Mouse (Mus musculus) stomach, postnatal 0 days (tissue): ENCODE measurements at regions not wholly inside any gene's neighbourhood (a gene's known extent, or its start where the extent isn't known, plus 50 kb on each side); places are given as distances from the start of the nearest gene placed in this dataset.

ENCODE experiments used
- ATAC-seq: fragments of 200-750 bp; cut with Nextera tagmentation; 2 replicates; pipeline ENCODE4 v1.8.0; 2017; ENCODE audit not compliant: low FRiP score, low TSS enrichment
- DNase-seq: peaks from one replicate; pipeline ENCODE4 v3.0.0-alpha.2; 2016; ENCODE audit warnings: low spot score
- H3K27ac ChIP-seq: fragments of 300-500 bp; sonication (generic); replicated peaks from 2 replicates; pipeline ENCODE4 v1.5.1; 2014; ENCODE audit warnings: mild to moderate bottlenecking, control low read depth
- H3K27me3 ChIP-seq: fragments of 300-500 bp; sonication (generic); 2 replicates; pipeline ENCODE4 v1.6.1; 2014; ENCODE audit warnings: low read length; ENCODE audit not compliant: control insufficient read depth, insufficient read depth
- H3K36me3 ChIP-seq: fragments of 300-500 bp; sonication (generic); 2 replicates; pipeline ENCODE4 v1.6.1; 2014; ENCODE audit warnings: low read length, mixed read lengths; ENCODE audit not compliant: control insufficient read depth, insufficient read depth
- H3K4me1 ChIP-seq: fragments of 300-500 bp; sonication (generic); replicated peaks from 2 replicates; pipeline ENCODE4 v1.6.1; 2014; ENCODE audit warnings: antibody characterized with exemption; ENCODE audit not compliant: control insufficient read depth, insufficient read depth
- H3K4me2 ChIP-seq: fragments of 300-500 bp; sonication (generic); replicated peaks from 2 replicates; pipeline ENCODE4 v1.6.1; 2014; ENCODE audit warnings: low read depth, mild to moderate bottlenecking, control low read depth, moderate library complexity
- H3K4me3 ChIP-seq: fragments of 300-500 bp; sonication (generic); 2 replicates; pipeline ENCODE4 v1.5.1; 2014; ENCODE audit warnings: low read depth, low read length, control low read depth
- H3K9ac ChIP-seq: fragments of 300-500 bp; sonication (generic); 2 replicates; pipeline ENCODE4 v1.6.1; 2014; ENCODE audit warnings: mild to moderate bottlenecking, low read length, control low read depth, mixed read lengths
- H3K9me3 ChIP-seq: fragments of 300-500 bp; sonication (generic); 2 replicates; pipeline ENCODE4 v1.6.1; 2016; ENCODE audit warnings: low read length; ENCODE audit not compliant: control insufficient read depth
- CTCF ChIP-seq: IDR thresholded peaks from 2 replicates; pipeline ENCODE4 v1.5.1; 2016; ENCODE audit warnings: antibody characterized with exemption, low read depth, mild to moderate bottlenecking, moderate library complexity
- EP300 ChIP-seq: optimal IDR thresholded peaks from 2 replicates; pipeline ENCODE3; 2016; ENCODE audit warnings: antibody characterized with exemption
- WGBS: fragments of 180-500 bp; shearing (Covaris S2); extraction: QIAGEN DNeasy Blood & Tissue Kit; methylation state at CpG from one replicate; pipeline ENCODE4 v1.1.7; 2014; 5-methylcytosine and 5-hydroxymethylcytosine counted together

DNA sequence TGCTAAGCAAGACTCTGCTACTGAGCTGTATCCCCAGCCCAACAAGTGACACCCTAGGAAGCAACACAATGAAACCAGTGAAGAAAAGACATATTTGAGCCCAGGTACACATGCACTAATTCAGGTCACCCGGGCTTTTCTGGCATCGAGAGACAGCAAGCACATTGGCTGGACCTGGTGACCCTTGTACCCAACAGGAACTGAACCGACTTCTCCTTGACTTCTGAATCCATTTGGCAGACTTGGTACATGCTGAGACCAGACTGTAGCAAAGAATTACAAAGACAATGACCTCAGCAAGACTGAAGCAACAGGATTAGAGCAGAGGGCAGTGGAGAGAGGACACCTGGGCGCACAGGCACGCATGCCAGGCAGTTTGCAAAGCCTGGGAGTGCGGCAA lies 79.1 kb downstream of the Sema4f start:
- DNase-seq (no peak), ATAC-seq (no peak)
- 81% methylated on average over 6 of the region's 6 CpGs for WGBS
- Histone ChIP-seq H3K4me1 (no peaks in the 10 kb centered on the region), H3K36me3 (no peaks in the 10 kb centered on the region), H3K9ac (no peak overlapping the region), H3K9me3 (no peaks in the 10 kb centered on the region), H3K27ac (no peak overlapping the region), H3K4me3 (no peak overlapping the region), H3K27me3 (no peaks in the 10 kb centered on the region), H3K4me2 (no peak overlapping the region)
- TF ChIP-seq CTCF (no peak), EP300 (no peak)

DNA sequence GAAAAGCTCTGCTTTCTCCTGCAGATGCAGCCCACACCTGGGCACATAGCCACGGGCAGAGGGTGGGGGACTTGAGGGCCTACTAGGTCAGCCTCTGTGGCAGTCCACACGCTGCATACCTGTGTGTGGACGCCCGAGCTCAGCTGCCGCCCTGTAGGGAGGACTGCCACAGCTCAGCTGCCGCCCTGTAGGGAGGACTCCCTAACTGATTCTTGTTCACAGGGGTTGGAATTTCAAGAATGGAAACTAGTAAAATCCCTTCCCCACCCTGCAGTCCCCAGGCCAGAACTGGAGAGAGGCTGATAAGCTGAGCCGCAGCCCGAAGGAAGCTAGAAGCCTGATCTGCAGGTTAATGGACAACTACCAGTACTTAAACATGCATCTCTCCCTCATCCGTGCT lies 82.0 kb upstream of the Hk2 start:
- 63% methylated on average over 9 of the region's 9 CpGs for WGBS
- Histone ChIP-seq H3K4me3 (no peak overlapping the region), H3K36me3 (no peaks in the 10 kb centered on the region), H3K27ac (peak overlapping the region; percentile 8; the same call in 1 of the 2 replicates), H3K9ac (no peak overlapping the region), H3K4me2 (no peak overlapping the region), H3K9me3 (no peaks in the 10 kb centered on the region), H3K27me3 (no peaks in the 10 kb centered on the region), H3K4me1 (no peaks in the 10 kb centered on the region)
- ATAC-seq (no peak), DNase-seq (no peak)
- TF ChIP-seq EP300 (no peak), CTCF (no peak)

DNA sequence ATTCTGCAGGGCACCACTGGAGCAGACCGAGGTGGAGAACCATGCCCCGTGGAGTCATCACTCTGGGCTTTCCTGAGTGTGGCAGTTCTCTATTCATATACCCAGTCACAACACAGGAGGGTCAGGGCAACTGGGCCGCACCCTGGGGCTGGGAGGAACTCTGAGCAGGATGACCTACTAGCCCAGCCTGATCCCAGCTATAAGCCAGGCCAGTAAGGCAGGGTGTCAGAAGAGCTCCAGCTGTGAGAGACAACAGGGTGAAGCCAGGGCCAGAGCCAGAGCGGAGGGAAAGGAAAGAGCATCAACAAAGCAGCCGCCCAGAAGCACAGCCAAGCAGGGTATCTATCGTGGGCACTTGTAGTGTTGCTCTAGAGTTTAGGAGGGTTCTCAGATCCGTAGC lies 81.1 kb upstream of the Hk2 start:
- peak; percentile 39 for DNase-seq
- Histone ChIP-seq H3K27me3 (no peaks in the 10 kb centered on the region), H3K9ac (no peak overlapping the region), H3K4me2 (no peak overlapping the region), H3K36me3 (no peaks in the 10 kb centered on the region), H3K27ac (peak overlapping the region; percentile 8; the same call in 1 of the 2 replicates), H3K4me3 (no peak overlapping the region), H3K4me1 (no peaks in the 10 kb centered on the region), H3K9me3 (no peaks in the 10 kb centered on the region)
- no peak for TF ChIP-seq CTCF
- TF ChIP-seq EP300: no peak
- ATAC-seq: peak; percentile 81
- 60% methylated on average over 7 of the region's 7 CpGs for WGBS

DNA sequence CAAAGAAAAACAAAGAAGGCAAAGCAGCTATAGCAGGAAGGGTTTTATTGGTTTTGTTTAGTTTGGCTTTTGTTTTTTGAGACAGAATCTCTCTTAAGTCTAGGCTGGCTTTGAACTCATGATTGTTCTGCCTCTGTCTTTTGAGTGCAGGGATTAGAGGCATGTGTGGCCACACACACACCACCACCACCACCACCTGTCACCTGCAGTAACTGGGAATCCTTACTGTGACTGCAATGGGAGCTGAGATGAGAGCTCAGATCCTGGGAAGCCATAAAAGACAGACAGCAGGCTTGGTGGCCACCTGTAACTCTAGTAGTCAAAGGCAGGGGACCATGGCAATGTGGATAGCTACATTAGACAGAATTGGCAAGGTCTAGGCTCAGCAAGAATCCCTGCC lies 80.5 kb upstream of the Hk2 start:
- Histone ChIP-seq H3K9me3 (no peaks in the 10 kb centered on the region), H3K4me2 (no peak overlapping the region), H3K4me1 (no peaks in the 10 kb centered on the region), H3K9ac (no peak overlapping the region), H3K27me3 (no peaks in the 10 kb centered on the region), H3K4me3 (no peak overlapping the region), H3K27ac (peak overlapping the region; percentile 53; the same call in 1 of the 2 replicates), H3K36me3 (no peaks in the 10 kb centered on the region)
- no peak for DNase-seq
- no peak for ATAC-seq
- TF ChIP-seq CTCF (no peak), EP300 (no peak)

DNA sequence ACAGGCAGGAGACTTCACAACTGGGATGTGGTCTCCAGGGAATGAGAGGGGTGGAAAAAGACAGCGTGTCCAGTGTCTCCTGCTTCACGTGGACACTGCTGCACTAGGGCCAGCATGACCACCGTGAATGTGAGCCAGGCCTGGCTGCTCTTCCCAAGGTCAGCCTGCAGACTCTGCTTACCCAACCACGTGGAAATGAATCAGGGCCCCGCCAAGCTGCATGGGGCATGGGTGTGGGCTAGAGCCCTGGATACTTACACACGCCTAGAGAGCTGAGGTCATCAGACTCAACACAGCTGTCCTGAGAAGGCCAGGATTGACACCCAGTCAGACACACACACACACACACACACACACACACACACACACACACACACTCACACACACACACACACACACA lies 80.1 kb upstream of the Hk2 start:
- DNase-seq (peak; percentile 72), ATAC-seq (peak; percentile 91)
- Histone ChIP-seq H3K27ac (no peak overlapping the region; the same call in 1 of the 2 replicates), H3K4me2 (no peak overlapping the region), H3K27me3 (no peaks in the 10 kb centered on the region), H3K9me3 (no peaks in the 10 kb centered on the region), H3K4me1 (no peaks in the 10 kb centered on the region), H3K36me3 (no peaks in the 10 kb centered on the region), H3K9ac (no peak overlapping the region), H3K4me3 (no peak overlapping the region)
- no peak for TF ChIP-seq CTCF
- TF ChIP-seq EP300: no peak
- 43% methylated on average over 6 of the region's 6 CpGs for WGBS

DNA sequence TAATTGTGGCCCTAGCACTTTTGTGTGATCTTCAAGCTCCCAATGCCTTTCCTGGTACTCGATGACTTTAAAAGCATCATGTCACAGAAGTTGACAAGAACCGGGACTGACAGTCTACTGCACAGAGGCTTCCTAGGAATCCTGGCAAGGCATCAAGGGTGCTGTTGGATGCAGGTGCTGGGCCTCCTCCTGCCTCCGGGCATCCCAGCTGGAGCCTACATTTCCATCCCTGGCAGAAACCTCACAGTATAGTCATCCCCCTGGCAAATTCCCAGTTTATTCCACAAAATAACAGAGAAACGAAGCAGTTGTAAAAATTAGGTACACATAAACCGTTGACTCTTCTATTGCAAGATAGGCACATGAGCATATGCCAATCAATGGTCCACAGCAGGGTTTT lies 78.8 kb upstream of the Hk2 start:
- DNase-seq (no peak), ATAC-seq (no peak)
- H3K27me3 ChIP-seq: no peaks in the 10 kb centered on the region
- WGBS: 78% methylated on average over 5 of the region's 5 CpGs
- no peaks in the 10 kb centered on the region for H3K4me1 ChIP-seq
- no peak overlapping the region for H3K9ac ChIP-seq
- no peak for TF ChIP-seq EP300
- no peak for TF ChIP-seq CTCF
- H3K27ac ChIP-seq: no peak overlapping the region
- no peak overlapping the region for H3K4me3 ChIP-seq
- H3K9me3 ChIP-seq: no peaks in the 10 kb centered on the region
- H3K36me3 ChIP-seq: no peaks in the 10 kb centered on the region
- no peak overlapping the region for H3K4me2 ChIP-seq
